Mouse (Mus musculus) heart, postnatal 4 days (tissue): Measurements from ENCODE around the gene Atg13. TPM values are rescaled to one million over a fixed set of nuclear protein-coding genes. Genes with fewer than 3 reads are reported as not detected.
"Not testable (repeated sequence)": the region's sequence is repeated elsewhere in the genome, so short reads cannot be mapped to it uniquely, and the experiment has no call there.

ENCODE experiments used
- DNase-seq: peaks from one replicate; pipeline ENCODE4 v3.0.0; 2021
- total RNA-seq, 2 experiments: library from RNA; stranded (reverse); gene quantifications; 2 replicates each; pipeline ENCODE4 v1.2.3; 2021

The Atg13 gene
- total RNA-seq, result 10 to 100 TPM; 28.4 to 31.1 TPM

- DNase-seq, result peak; percentile 93
Observed at GRCm38 (mm10) chr2:91710272-91711234, at the start of gene Atg13, which contains the start of gene Harbi1. Gene Atg13 (minus strand): TSS chr2:91710576. Gene Harbi1 (plus strand): TSS chr2:91710852.

- DNase-seq, result peak; percentile 21
Observed at GRCm38 (mm10) chr2:91749811-91750261, 39.5 kb upstream of the Atg13 start.

GRCm38 (mm10) chr2:91744686-91745085 lies 34.3 kb upstream of the Atg13 start:
- DNase-seq, result no peak

- DNase-seq, result no peak
Observed at GRCm38 (mm10) chr2:91739586-91739985, 29.2 kb upstream of the Atg13 start.

- no peak for DNase-seq
Observed at GRCm38 (mm10) chr2:91735221-91735620, 24.8 kb upstream of the Atg13 start.

- DNase-seq, result peak; percentile 86
Observed at GRCm38 (mm10) chr2:91729971-91730821, 19.8 kb upstream of the Atg13 start, which contains the start of gene Ambra1. Gene Ambra1 (plus strand): TSS chr2:91730134.

- no peak for DNase-seq
Observed at GRCm38 (mm10) chr2:91729571-91729970, 19.2 kb upstream of the Atg13 start.

- DNase-seq, result no peak
Observed at GRCm38 (mm10) chr2:91727011-91727410, 16.6 kb upstream of the Atg13 start.

- DNase-seq, result not testable (repeated sequence)
Observed at GRCm38 (mm10) chr2:91725476-91725875, 15.1 kb upstream of the Atg13 start.

GRCm38 (mm10) chr2:91724716-91725115 lies 14.3 kb upstream of the Atg13 start:
- no peak for DNase-seq

- DNase-seq, result no peak
Observed at GRCm38 (mm10) chr2:91723951-91724350, 13.6 kb upstream of the Atg13 start.

- DNase-seq, result no peak
Observed at GRCm38 (mm10) chr2:91723382-91723781, 13.0 kb upstream of the Atg13 start.

GRCm38 (mm10) chr2:91718276-91718675 lies 7.9 kb upstream of the Atg13 start:
- DNase-seq, result no peak

GRCm38 (mm10) chr2:91714921-91715320 lies 4.5 kb upstream of the Atg13 start:
- DNase-seq, result no peak

GRCm38 (mm10) chr2:91711256-91711925 lies 1.0 kb upstream of the Atg13 start:
- no peak for DNase-seq

GRCm38 (mm10) chr2:91708361-91708760 lies 2.0 kb downstream of the Atg13 start:
- DNase-seq, result no peak

- no peak for DNase-seq
Observed at GRCm38 (mm10) chr2:91706456-91706855, 3.9 kb downstream of the Atg13 start.

GRCm38 (mm10) chr2:91705736-91706135 lies 4.6 kb downstream of the Atg13 start:
- DNase-seq, result no peak

- no peak for DNase-seq
Observed at GRCm38 (mm10) chr2:91701366-91701765, 9.0 kb downstream of the Atg13 start.

GRCm38 (mm10) chr2:91699225-91699624 lies 11.2 kb downstream of the Atg13 start:
- DNase-seq, result no peak

GRCm38 (mm10) chr2:91696225-91696590 lies 14.2 kb downstream of the Atg13 start:
- DNase-seq, result no peak
